Mouse (Mus musculus) ES-CJ7 (cell line): ENCODE results near the gene Jdp2.
A peak's percentile ranks its signal among the peaks of the same experiment; 100 is the strongest.

Experiments used
- DNase-seq: peaks from one replicate; pipeline ENCODE4 v3.0.0; 2011; ENCODE audit warnings: low read depth, low spot score

Gene Jdp2

DNA sequence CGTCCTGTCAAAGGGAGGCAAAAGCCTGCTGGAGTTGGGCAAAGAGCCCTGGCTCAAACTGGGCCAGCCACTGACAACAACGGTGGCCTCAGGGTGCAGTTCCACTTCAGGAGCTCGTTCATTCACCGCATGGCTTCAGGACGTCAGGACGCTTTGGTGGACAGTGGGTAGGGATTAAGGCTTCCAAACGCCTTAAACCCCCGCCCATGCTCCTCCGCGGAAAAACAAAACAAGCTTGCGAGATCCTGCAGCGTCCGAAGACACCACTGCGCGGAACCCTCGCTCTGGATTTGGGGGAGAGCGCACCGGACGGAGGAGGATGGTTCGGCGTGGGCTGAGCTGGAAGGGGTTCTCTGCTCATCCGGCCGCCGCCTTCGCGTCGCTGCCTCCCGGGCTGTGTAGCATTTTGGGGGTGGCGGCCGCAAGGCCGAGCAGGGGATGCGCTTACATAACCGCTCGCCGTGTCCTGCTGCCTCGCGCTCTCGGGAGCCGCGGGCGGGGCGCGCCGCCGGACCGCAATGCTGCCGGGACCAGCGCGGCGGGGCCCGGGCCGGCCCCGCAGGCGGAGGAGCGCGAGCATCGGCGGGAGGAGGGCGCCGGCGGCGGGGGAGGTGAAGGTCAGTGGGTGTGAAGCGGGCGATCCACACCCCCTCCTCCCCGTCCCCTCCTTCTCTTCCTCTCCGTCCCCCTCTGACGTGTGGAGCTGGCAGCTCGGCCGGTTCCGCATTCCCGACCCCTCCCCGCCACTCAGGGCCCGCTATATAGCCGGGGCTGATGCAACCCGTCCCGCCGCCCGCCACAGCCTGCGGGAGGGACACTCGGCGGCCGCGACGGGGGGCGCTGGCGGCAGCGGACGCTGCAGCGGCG, at the start of gene Jdp2:
Gene Jdp2 (plus strand): TSS at position 417 of the 867 bp plus-strand sequence.
- DNase-seq: peak; percentile 49

DNA sequence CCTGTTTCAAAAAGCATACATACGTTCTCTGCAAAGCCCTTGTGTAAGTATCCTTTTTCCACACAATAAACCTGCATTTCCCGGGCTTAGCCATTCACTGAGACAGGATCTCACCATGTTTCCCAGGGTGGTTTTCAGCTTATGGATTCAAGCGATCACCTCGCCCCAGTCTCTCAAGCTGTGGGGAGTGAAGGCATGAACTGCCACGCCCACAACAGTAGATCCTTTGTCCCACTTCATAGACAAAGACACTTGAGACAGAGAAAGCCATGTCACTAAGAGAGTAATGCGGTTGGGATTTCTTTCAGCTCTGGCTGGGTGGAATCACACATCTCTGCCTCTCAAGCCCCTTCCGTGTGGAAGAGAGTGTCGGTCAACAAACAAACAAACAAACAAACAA, 49.2 kb upstream of the Jdp2 start:
- peak; percentile 15 for DNase-seq

DNA sequence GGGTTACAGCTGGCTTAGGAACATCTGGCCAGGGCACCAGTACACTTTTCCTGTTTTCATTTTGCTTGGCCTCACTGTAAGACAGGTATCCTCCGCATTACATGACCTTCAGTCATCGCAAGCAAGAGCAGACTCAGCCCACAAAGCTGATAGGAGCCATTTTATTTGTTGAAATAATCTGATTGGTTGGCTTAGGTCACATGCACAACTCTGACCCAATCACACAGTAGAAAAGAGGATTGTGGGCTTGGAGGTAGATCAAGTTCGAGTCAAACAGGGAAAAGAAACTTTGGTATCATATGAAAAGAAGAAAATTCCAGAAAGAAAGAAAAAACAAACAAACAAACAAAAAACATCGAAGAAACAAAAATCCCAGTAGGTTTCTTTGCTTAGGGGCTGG, 48.4 kb upstream of the Jdp2 start:
- DNase-seq: peak; percentile 41

DNA sequence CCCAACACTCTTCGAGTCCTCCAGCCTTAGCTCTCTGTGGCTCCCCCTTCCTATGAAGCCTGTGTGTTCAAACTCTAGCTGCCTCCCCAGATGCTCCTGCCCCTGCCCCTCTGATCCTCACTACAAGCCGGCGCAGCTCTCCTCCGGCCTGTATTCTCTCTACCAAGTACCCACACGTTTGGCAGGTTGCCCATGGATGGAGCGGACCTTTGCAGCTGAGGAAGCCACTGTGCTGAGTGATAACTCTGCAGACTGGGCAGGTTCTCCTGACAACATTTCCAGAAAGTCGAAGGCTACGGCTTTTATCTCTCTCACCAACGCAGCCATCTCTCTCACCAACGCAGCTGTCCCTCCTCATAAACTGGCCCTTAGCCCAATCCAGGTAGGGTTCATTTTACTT, 39.5 kb upstream of the Jdp2 start:
- no peak for DNase-seq

DNA sequence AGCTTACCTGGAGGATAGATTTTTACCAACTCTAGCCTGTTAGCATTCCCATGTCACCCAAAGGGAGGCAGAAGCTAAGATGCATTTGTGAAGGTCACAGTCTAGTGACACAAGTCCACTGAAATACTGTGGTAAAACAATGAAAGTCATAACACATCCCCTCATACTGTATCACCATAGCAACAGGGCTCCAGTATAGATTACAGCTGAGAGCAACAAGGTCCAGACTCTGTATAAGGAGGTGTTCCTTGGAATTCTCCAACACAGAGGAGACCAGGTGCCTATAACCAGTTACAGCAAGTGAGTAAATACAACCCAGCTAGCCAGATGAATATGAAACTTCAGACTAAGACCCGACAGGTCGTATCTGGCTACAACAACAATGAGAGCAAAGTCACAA, 33.4 kb upstream of the Jdp2 start:
- DNase-seq: no peak

DNA sequence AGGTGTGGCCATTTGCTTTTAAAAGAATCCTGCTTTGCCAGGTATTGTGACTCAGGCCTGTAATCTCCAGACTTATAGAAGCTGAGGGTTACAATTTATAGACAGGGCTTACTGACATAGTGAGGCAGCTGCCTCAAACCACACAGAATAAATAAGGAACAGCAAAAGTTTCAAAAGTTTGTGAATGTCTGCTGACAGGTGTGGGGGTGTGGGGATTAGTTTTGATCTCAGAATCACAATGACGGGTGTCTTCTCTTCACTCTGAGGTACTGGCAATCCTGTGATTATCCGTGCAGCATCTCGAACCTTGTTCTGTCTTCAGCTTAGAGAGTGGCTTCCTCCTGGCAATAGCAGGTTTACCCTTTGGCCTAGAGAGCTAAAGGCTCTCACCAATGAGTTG, 30.5 kb upstream of the Jdp2 start:
- no peak for DNase-seq

DNA sequence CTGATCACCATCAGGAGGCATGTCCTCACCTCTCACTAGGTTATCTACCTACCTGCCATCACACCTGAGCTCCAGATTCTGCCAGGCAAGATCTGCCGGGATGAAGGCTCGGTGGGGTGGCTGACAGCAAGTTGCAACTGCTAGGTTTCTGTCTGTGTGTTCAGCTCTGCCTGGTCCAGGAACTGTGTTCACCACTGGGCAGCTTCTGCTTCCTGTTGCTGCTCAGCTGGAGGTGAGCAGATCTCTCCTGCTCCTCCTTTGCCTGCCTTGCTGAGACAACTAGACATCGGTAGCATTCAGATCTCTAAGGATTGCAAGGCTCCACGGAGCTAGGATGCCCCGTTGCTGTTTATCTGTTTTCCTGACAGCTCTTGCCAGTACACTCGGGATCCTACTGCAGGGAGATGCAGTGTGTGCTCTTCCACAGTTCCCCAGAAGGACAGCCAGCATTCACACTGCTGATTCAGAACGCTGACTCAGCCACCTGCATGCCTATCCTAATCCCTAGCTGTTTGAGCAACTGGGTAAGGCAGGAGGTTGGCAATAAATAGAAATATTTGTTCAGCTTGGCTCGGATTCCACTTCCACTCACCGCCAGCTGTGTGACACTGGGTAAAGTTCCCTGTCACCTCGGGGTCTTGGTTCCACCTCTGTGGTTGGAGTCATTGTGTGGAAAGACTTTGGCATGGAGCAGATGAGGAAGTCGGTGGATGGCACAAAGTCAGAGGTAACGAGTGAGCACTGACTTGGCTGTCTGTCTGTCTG, 29.3 kb upstream of the Jdp2 start:
- DNase-seq: no peak

DNA sequence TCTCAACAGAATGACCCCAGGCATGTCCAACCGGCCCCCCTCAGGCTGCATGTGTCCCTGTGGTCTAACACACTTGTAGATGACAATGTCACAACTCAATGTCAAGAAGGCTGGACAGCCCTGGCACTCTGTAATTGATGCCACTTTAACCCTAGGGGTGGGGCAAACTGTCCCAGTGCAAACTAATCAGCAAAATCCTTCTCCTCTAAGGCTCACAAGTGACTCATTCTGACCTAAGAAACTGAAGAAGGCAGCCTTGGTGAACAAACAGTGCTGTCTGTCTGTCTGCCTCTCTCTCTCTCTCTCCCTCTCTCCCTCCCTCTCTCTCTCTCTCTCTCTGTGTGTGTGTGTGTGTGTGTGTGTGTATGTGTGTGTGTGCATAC, 28.7 kb upstream of the Jdp2 start:
- no peak for DNase-seq

DNA sequence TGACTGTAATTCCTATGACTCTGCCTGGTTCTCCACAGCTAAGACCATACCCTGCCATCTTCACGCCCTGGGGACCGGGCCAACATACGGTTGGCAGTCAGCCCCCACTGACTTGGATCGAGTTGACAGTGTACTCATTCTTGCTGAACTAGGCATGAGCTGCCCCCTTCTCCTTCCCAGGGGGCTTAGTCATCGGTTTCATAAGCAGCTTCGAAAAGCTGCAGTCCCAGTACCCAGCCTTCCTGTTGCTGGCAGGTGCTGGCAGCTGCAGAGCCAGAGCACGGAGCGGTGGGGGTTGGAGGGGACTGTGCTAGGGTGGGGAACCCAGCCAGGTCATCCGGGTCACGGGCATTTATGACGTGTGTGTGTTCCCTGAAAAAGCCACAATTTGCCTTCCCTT, 27.5 kb upstream of the Jdp2 start:
- DNase-seq: no peak

DNA sequence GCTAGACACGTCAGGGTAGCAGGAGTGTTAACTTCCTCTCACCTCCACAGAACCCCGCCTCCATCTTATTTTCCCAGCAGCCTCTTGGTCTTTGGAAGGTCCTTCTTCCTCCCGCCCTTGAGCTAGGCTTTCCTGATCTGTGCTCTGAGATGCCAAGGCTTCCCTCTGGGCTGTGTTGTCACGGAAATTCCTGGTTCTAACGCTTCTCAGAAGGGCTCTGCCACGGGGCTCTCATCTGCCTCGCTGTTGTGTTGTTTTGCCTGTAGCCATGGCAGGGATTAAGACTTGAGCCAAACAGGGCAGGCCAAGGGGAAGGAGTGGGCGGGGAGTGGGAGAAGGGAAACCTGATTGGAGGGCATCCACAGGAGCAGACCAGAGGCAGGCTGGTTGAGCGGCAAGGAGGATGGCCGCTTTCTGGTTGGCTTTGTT, 26.8 kb upstream of the Jdp2 start:
- DNase-seq: peak; percentile 79

DNA sequence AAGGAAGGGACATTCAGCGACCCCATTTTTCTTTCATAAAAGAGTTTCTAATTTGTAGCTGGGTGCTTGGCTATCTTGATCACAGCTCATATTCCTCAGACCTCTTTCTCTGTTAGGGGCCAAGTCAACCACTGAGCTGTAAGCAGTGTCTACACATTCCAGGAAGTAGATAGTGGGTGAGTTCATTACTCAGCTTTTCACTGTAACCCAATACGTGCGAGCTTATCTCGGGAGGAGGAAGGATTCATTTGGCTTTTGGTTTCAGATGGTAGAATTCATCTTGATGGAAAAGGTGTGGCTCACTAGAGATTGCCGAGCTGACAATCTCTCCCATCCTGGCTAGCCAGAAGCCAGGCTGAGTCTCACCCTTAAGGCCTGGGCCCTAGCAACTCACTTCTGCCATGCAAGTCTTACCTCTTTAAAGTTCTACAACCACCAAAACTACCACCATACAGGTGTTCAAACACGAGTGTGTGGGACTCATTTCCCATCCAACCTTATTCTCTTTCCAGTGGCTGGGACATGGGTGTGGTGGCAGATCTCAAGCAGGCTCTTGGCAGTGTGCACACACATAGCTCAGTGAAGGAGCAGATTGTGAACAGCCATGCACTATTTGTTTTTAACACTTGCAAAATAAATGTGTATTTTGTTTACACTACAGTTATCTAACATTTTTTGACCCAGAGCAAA, 23.9 kb upstream of the Jdp2 start:
- no peak for DNase-seq

DNA sequence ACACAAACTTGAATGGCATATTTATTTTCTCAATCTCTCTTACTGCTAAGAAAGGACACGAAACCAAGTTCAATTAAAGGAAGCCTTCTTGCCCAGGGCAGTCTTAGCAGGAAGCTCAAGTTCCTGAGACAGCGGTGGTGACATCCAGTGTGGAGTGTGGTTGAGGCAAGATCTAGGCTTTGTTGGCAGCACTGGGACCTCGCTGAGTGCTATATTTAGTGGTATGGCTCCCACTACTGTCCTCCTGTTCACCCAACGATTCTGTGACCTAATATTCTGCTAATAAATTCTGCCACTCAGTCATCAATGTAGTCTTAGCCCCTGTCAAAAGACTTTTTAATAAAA, 23.4 kb upstream of the Jdp2 start:
- no peak for DNase-seq

DNA sequence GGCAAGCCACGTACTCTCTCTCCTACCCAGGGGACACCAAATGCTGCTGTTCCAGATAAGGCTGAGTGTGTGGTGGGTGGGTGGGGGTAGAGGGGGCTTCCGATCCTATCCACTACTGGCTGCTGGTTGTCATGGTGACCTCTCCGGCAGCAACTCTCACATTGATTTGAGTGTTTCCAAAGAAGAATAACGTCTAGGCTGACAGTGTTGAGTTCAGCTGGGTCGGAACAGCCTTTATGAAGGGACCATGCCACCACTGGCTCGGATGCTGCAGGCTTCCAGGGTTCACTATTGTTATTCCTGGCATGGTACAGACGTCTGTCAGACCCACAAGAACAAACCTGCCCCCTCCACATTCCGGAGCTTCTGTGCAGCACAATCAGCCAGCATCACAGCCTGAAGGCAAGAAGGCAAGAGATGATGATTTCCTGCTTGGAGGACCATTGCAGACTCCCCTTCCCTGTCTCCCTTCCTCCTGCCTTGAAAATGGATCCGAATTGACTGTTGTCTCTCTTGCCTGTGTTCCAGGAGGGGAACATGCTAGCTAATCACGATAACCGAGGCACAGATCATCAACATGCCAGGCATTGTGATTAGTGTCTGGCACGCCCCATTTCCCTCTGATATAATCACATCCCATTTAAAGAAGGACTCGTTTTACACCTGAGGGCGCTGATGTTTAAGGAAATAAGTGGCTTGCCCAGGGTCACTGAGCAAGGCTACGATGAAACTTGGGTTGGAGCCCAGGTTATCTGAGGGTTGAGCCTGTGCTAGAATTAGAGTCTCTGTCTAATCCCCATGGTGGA, 17.4 kb upstream of the Jdp2 start:
- DNase-seq: no peak

DNA sequence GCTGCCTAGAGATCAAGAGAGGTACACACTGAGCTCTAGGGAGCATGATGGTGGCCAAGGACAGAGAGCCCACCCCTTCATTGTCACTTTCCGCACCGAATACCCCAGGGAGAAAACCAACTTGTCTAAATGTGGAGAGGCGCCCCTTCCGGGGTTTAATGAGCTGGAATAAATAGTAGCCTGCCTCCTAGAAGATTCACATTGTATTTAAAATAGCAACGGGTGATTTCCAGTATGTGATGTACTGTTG, 16.8 kb upstream of the Jdp2 start:
- DNase-seq: no peak

DNA sequence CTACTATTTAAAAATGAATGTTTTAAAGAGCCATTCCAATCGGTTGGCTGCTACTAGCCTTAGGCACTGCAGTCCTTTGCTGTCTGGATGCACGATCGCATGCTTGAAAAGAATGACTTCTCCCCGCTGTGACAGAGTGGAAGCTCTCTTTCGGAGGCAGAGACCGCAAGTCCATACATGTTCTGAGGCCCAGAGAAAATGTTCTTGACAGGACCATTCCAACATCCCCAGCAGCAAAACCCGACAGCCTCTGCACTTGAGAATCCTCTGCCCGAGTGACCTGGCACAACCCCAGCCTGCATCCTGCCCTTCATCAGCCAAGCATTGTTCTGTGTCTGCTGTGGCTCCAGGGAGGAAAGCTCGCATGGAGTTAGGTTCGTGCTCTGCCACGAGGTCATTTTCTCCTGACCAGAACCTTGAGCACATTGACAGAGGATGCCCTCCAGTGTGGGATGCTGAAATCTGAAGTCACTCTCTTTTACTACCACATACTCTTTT, 13.0 kb upstream of the Jdp2 start:
- no peak for DNase-seq

DNA sequence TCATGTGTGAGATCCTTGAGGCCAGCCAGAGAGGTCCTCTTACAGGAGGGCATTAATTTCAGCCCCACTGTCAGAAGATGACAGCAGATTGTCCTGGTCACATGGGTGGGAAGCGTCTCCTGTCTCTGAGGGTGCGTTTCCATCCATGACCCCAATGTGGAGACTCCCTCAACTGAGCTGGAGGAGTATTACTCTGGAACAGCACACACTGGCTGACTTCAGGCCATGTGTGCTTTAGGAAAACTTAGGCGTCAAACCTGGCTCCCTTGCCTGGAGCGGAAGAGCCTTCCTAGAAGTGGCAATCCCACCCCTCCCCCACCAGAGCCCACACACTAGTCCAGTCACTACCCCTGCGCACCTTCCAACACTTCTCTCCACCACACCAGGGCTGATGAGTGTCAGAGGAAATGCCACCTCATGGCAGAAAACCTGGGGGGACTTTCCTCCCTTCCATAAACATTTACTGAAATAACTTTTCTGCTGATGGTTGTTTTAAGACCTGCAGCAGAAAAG, 8.9 kb upstream of the Jdp2 start:
- no peak for DNase-seq

DNA sequence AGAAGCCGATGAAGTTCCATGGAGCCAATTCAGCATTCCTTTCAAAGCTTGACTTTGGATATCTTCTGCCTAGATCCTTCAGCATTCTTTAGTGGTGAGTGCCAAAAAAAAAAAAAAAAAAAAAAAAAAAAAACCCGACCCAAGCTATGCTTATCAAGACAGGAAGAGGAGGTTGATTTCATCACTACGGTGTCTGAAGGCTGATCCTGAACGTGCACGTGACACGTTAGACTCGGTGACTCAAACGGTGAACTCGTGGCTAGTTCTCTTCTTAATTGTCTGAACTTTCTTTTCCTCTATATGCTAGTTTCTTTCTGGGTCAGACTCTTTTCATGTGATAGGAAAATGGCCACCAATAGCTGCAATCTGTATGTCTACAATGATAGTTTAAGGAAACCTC, 5.9 kb upstream of the Jdp2 start:
- DNase-seq: no peak

DNA sequence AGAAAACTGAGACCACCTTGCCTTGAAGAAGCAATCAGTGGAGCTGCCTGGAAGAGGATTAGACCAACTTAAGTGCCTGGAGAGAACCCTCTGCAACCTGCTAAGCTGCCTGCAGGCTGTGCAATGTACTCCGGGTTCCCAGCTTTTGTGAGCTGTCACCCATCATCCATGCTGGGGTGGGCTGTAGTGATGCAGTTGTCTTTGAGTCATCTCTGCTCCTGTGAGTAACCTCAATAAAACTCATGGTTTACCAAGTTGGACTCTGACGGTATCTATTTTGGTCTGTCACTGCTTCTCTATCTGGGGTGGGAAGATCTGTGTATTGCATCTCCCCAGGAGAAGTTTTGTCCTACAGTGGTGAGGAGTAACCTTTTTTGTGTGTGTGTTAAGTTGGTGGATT, 4.4 kb upstream of the Jdp2 start:
- no peak for DNase-seq

DNA sequence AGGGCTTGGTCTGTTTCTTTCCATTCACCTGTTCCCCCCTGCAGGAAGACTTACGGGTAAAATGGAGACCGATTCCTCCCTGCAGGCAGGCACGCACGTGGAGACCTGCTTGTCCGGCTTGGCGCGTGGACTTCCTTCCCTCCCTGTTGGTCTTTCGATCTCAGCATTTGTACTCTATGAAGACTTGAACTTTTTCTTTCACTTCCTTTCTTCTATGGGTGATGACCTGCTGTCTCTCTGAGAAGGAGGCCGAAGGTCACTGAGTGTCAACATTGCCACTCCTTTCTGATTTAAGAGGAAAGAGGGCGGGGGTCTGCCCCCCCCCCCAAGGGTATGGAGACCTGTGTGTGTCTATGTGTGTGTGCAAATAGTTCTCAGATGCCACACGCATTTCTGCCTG, 774 bp upstream of the Jdp2 start:
- no peak for DNase-seq

DNA sequence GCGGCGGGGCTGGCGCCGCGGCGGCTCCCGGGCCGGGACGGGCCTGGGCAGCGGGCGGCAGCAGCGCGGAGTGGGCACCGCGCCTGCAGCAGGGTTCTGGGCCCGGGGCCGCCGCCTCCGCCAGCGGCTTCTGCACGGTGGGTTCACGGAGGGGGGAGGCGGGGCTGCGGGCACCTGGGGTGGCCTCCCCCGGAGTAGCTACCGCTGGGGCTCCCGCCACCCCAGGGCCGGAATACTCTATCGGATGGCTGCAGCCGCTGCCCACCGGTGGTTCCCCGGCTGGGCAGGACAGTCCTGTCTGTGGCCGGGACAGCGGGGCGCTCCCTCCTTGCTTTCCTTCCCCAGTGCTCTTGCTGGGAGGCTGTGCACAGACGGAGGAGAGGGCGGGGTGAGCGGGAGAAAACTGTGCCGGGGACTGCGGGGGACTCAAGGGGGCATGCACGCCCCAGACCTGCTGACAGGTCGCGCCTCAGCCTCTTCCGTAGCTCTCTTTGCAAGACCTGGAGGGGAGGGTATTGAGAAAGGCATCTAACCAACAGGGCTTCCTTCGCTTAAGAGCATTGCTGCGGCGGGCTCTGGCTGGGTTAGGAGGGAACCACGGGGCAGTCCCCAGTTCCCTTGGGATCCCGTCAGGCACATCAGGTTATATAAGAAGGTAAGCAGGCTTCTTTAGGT, 788 bp downstream of the Jdp2 start:
- peak; percentile 41 for DNase-seq

DNA sequence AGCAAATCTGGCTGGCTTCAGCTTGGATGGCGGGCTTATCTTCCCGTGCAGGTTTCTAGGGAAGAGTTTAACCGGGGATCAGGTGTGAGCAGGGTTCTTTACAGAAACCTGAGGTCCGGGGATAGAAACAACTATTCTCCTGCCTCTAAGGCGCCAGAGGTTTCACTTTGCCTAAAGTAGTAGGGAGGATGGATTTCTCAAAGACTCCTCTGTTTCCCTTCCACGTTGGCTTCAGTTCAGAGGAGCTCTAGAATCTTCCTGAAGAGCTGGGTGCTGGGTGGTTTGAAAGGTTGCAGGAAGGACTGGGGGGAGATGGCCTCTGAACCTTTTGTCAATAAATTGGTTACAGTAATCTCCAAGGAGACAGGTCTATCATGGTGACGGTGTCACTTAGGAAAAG, 1.8 kb downstream of the Jdp2 start:
- DNase-seq: no peak
